Mouse (Mus musculus) testis, adult 2 months (tissue): ENCODE measurements at regions not wholly inside any gene's neighbourhood (a gene's known extent, or its start where the extent isn't known, plus 50 kb on each side); places are given as distances from the start of the nearest gene placed in this dataset.

ENCODE experiments used
- CTCF ChIP-seq: fragments of 200-500 bp; IDR thresholded peaks from 2 replicates; pipeline ENCODE4 v1.5.1; 2012; ENCODE audit warnings: low read depth, mild to moderate bottlenecking, inconsistent platforms, low read length, moderate library complexity; ENCODE audit not compliant: control insufficient read depth, insufficient read depth, insufficient replicate concordance
- POLR2A ChIP-seq: fragments of 200-500 bp; IDR thresholded peaks from 2 replicates; pipeline ENCODE4 v1.6.1; 2012; ENCODE audit warnings: low read depth, mild to moderate bottlenecking, inconsistent platforms, low read length, moderate library complexity; ENCODE audit not compliant: control insufficient read depth

- no peak for TF ChIP-seq POLR2A
- no peak for TF ChIP-seq CTCF
Observed at GRCm38 (mm10) chrX:12490957-12491356, 96.6 kb upstream of the Atp6ap2 start.
